Mouse (Mus musculus) lung, adult 2 months (tissue): ENCODE data around the gene Zfp319. TPM values are rescaled to one million over a fixed set of nuclear protein-coding genes. Genes with fewer than 3 reads are reported as not detected.

Experiments
- DNase-seq: peaks from one replicate; pipeline ENCODE4 v3.0.0; 2022
- H3K4me1 ChIP-seq: fragments of 200-500 bp; 2 replicates; pipeline ENCODE4 v1.6.1; 2011; ENCODE audit warnings: low read length; ENCODE audit not compliant: control insufficient read depth, insufficient read depth
- H3K4me3 ChIP-seq: fragments of 200-500 bp; replicated peaks from 2 replicates; pipeline ENCODE3; 2011; ENCODE audit warnings: low read depth, mild to moderate bottlenecking, control low read depth, low read length; ENCODE audit errors: extremely low read depth
- CTCF ChIP-seq: fragments of 200-500 bp; IDR thresholded peaks from 2 replicates; pipeline ENCODE4 v1.5.1; 2011; ENCODE audit warnings: mild to moderate bottlenecking, low read length, control low read depth; ENCODE audit not compliant: insufficient read depth
- POLR2A ChIP-seq: fragments of 200-500 bp; IDR thresholded peaks from 2 replicates; pipeline ENCODE4 v1.6.1; 2011; ENCODE audit warnings: low read depth, mild to moderate bottlenecking, control low read depth, low read length, borderline replicate concordance; ENCODE audit errors: extremely low read depth
- WGBS: fragments of 180-500 bp; shearing (Covaris S2); methylation state at CpG from one replicate; pipeline ENCODE4 v1.1.7; 2018; 5-methylcytosine and 5-hydroxymethylcytosine counted together
- polyA plus RNA-seq: library from polyadenylated mRNA; depleted of rRNA; stranded (reverse); fragments of >200 nt; gene quantifications from 2 replicates; pipeline ENCODE4 v1.2.3, GENCODE M21; 2012

The Zfp319 gene
- polyA plus RNA-seq, 1 experiment, result 17.1 TPM

GRCm38 (mm10) chr8:95315350-95315749 lies 16.4 kb downstream of the Zfp319 start:
- Histone ChIP-seq H3K4me3 (no peak overlapping the region), H3K4me1 (no peaks in the 10 kb centered on the region)
- WGBS, result 100% methylated on average over 1 of the region's 1 CpGs
- no peak for DNase-seq
- TF ChIP-seq POLR2A, result no peak
- TF ChIP-seq CTCF, result no peak

- WGBS, result 34% methylated on average over 2 of the region's 2 CpGs
- no peak overlapping the region for H3K4me3 ChIP-seq
- no peak for DNase-seq
These were observed 17.0 kb downstream of the Zfp319 start for GRCm38 (mm10) chr8:95314707-95315106.

GRCm38 (mm10) chr8:95313857-95314256 lies 17.9 kb downstream of the Zfp319 start:
- 56% methylated on average over 6 of the region's 6 CpGs for WGBS
- DNase-seq, result no peak
- Histone ChIP-seq H3K4me3 (no peak overlapping the region), H3K4me1 (no peaks in the 10 kb centered on the region)
- TF ChIP-seq POLR2A, result no peak
- TF ChIP-seq CTCF, result no peak

More at GRCm38 (mm10) chr8:95314707-95315106, 17.0 kb downstream of the Zfp319 start:
- TF ChIP-seq CTCF (no peak), POLR2A (no peak)
- no peaks in the 10 kb centered on the region for H3K4me1 ChIP-seq

- TF ChIP-seq POLR2A (no peak), CTCF (no peak)
- no peaks in the 10 kb centered on the region for H3K4me1 ChIP-seq
- no peak overlapping the region for H3K4me3 ChIP-seq
- DNase-seq, result no peak
- WGBS, result 69% methylated on average over 18 of the region's 18 CpGs
These were observed 18.9 kb downstream of the Zfp319 start for GRCm38 (mm10) chr8:95312836-95313235.

GRCm38 (mm10) chr8:95310342-95310970 lies 21.3 kb downstream of the Zfp319 start, which contains the start of gene Tepp:
TSS of gene Tepp (plus strand) at chr8:95310566.
- TF ChIP-seq CTCF (no peak), POLR2A (no peak)
- WGBS, result 63% methylated on average over 6 of the region's 6 CpGs
- Histone ChIP-seq H3K4me1 (no peaks in the 10 kb centered on the region), H3K4me3 (no peak within 1 kb of the TSS)
- no peak for DNase-seq

GRCm38 (mm10) chr8:95306431-95306830 lies 25.3 kb downstream of the Zfp319 start, which contains the start of gene Cngb1:
TSS of gene Cngb1 (minus strand) at chr8:95306585.
- WGBS, result 63% methylated on average over 6 of the region's 6 CpGs
- Histone ChIP-seq H3K4me3 (no peak within 1 kb of the TSS), H3K4me1 (no peaks in the 10 kb centered on the region)
- DNase-seq, result no peak
- TF ChIP-seq POLR2A (no peak), CTCF (no peak)

- Histone ChIP-seq H3K4me1 (no peaks in the 10 kb centered on the region), H3K4me3 (no peak overlapping the region)
- DNase-seq, result no peak
- no peak for TF ChIP-seq POLR2A
- TF ChIP-seq CTCF, result no peak
- WGBS, result 68% methylated on average over 4 of the region's 4 CpGs
These were observed 26.2 kb downstream of the Zfp319 start for GRCm38 (mm10) chr8:95305526-95305925.

- DNase-seq, result no peak
- 16% methylated on average over 5 of the region's 5 CpGs for WGBS
- Histone ChIP-seq H3K4me1 (no peaks in the 10 kb centered on the region), H3K4me3 (no peak overlapping the region)
- no peak for TF ChIP-seq POLR2A
- peak; percentile 51 for TF ChIP-seq CTCF
These were observed 29.3 kb downstream of the Zfp319 start for GRCm38 (mm10) chr8:95302410-95302809.

- 38% methylated on average over 7 of the region's 7 CpGs for WGBS
- TF ChIP-seq CTCF (no peak), POLR2A (peak; percentile 71; the same call in 1 of the 2 replicates)
- Histone ChIP-seq H3K4me3 (peak overlapping the region; percentile 87), H3K4me1 (no peaks in the 10 kb centered on the region)
- no peak for DNase-seq
These were observed 37.9 kb downstream of the Zfp319 start for GRCm38 (mm10) chr8:95293891-95294290.

- peak; percentile 97; the same call in 1 of the 2 replicates for TF ChIP-seq POLR2A
- TF ChIP-seq CTCF, result no peak
- Histone ChIP-seq H3K4me3 (peak overlapping the region; percentile 87), H3K4me1 (no peaks in the 10 kb centered on the region)
- 32% methylated on average over 11 of the region's 11 CpGs for WGBS
- DNase-seq, result peak; percentile 80
These were observed 38.6 kb downstream of the Zfp319 start for GRCm38 (mm10) chr8:95293172-95293571.
